Mouse (Mus musculus) heart, embryonic 12.5 days (tissue): ENCODE results near the gene Gm45808. TPM values are rescaled to one million over a fixed set of nuclear protein-coding genes. Genes with fewer than 3 reads are reported as not detected.
A peak's percentile ranks its signal among the peaks of the same experiment; 100 is the strongest.

ENCODE experiments used
- ATAC-seq: fragments of 200-750 bp; cut with Nextera tagmentation; 2 replicates; pipeline ENCODE4 v1.8.0; 2017; ENCODE audit warnings: moderate TSS enrichment, moderate library complexity; ENCODE audit not compliant: insufficient number of reproducible peaks, low FRiP score
- H3K27ac ChIP-seq: fragments of 300-500 bp; sonication (generic); 2 replicates; pipeline ENCODE4 v1.5.1; 2016; ENCODE audit warnings: mild to moderate bottlenecking, moderate library complexity; ENCODE audit not compliant: poor library complexity, severe bottlenecking
- H3K27me3 ChIP-seq: fragments of 300-500 bp; sonication (generic); replicated peaks from 2 replicates; pipeline ENCODE4 v1.6.1; 2016; ENCODE audit warnings: mild to moderate bottlenecking, moderate library complexity
- H3K36me3 ChIP-seq: fragments of 300-500 bp; sonication (generic); 2 replicates; pipeline ENCODE4 v1.6.1; 2016; ENCODE audit warnings: mild to moderate bottlenecking, moderate library complexity
- H3K4me1 ChIP-seq: fragments of 300-500 bp; sonication (generic); replicated peaks from 2 replicates; pipeline ENCODE4 v1.6.1; 2016; ENCODE audit warnings: mild to moderate bottlenecking
- H3K4me2 ChIP-seq: fragments of 300-500 bp; sonication (generic); 2 replicates; pipeline ENCODE4 v1.6.1; 2016; ENCODE audit warnings: mild to moderate bottlenecking, moderate library complexity
- H3K4me3 ChIP-seq: fragments of 300-500 bp; sonication (generic); 2 replicates; pipeline ENCODE4 v1.5.1; 2016; ENCODE audit warnings: mild to moderate bottlenecking
- H3K9ac ChIP-seq: fragments of 300-500 bp; sonication (generic); 2 replicates; pipeline ENCODE4 v1.6.1; 2016; ENCODE audit warnings: mild to moderate bottlenecking, moderate library complexity
- H3K9me3 ChIP-seq: fragments of 300-500 bp; sonication (generic); replicated peaks from 2 replicates; pipeline ENCODE4 v1.6.1; 2016; ENCODE audit warnings: mild to moderate bottlenecking, moderate library complexity
- WGBS: fragments of 180-500 bp; shearing (Covaris S2); methylation state at CpG from one replicate; pipeline ENCODE4 v1.1.7; 2016; 5-methylcytosine and 5-hydroxymethylcytosine counted together
- microRNA-seq: library from miRNA; unstranded; fragments of <30 nt; microRNA quantifications from one replicate; pipeline ENCODE4, GENCODE M21; 2017
- polyA plus RNA-seq: library from polyadenylated mRNA; unstranded; fragments of >200 nt; fragmentation: Nextera tagmentation; extraction: Ambion mirVana; gene quantifications from 2 replicates; pipeline ENCODE4 v1.2.1, GENCODE M21; 2016

Gm45808 gene
- polyA plus RNA-seq, 1 experiment from 2014 or later = not detected

DNA sequence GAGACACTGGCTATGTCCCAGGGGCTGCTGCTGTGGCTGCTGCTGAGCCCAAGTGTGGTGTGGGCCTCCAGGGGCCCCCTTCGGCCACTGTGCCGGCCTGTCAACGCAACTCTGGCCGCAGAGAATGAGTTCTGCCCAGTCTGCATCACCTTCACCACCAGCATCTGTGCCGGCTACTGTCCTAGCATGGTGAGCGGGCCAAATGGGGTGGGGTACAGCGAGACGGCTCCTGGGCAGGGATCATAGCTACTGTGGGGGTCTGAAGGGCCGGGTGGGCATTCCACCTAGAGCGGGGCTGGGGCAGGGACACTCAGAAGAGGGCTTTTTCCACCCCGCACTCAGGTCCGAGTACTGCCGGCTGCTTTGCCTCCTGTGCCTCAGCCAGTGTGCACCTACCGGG lies 65.4 kb downstream of the Gm45808 start:
- Histone ChIP-seq H3K27me3 (peaks cover 54% of the 10 kb centered on the region), H3K4me3 (no peak overlapping the region), H3K36me3 (peaks cover 56% of the 10 kb centered on the region), H3K4me2 (no peak overlapping the region), H3K9me3 (no peaks in the 10 kb centered on the region), H3K27ac (no peak overlapping the region), H3K9ac (no peak overlapping the region), H3K4me1 (peaks cover 12% of the 10 kb centered on the region)
- no peak for ATAC-seq
- 90% methylated on average over 14 of the region's 14 CpGs for WGBS

DNA sequence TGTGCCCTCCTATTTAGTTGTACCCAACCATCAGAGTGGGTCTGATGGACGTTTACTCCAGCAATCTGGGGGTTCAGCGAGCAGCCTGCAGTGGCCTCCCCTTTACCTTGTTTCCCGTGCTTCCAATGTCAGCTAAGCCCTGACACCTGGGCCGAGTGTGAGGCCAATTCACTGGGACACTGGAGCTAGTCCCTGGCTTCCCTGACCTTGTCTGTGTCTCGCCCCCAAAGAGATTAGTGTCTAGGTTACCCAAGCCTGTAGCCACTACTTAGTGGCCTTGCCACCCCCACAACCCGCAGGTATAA lies 66.0 kb downstream of the Gm45808 start, which contains the start of gene Lhb:
Lhb (plus strand) TSS at position 206 of the 305 bp plus-strand sequence.
- 49% methylated on average over 6 of the region's 6 CpGs for WGBS
- Histone ChIP-seq H3K27ac (no peak within 1 kb of the TSS), H3K4me1 (peaks cover 14% of the 10 kb centered on the region), H3K4me2 (peak within 1 kb of the TSS; percentile 6; the same call in 1 of the 2 replicates), H3K27me3 (peaks cover 61% of the 10 kb centered on the region), H3K9ac (no peak within 1 kb of the TSS), H3K4me3 (no peak within 1 kb of the TSS), H3K36me3 (peaks cover 50% of the 10 kb centered on the region), H3K9me3 (no peaks in the 10 kb centered on the region)
- no peak for ATAC-seq

DNA sequence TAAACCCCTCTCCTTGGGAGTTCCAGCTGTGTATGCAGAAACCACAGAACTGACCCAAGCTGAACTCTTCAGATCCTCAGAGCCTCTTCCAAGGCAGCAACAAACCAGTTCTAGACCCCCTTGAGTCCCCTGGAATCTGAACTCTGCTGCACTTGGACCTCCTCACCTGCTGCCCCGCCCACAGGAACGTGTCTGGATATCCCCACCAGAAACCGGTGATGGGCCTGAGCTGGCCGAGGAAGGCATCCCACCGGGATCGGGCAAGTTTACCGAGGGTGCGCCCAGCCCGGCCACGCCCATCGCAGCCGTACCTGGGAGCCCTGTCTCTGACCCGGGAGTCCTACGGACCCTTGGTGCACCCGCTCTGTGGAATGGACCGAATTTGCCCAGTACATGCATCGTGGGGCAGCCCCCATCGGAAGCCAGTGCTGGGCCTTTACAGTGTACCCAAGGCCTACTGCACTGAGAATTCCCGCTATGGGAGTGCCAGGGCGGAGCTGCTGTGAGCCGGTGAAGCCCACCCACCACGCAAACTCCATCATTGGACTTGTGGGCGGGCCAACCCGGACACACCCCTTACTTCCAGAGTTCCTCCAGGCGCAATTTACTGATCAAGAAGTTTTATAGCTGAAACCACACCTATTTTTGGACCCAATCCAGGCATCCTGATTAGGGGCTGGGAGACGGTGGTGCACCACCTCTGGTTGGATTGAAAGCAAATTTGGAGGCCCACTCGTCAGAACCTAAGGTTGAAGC lies 66.6 kb downstream of the Gm45808 start:
- peaks cover 66% of the 10 kb centered on the region for H3K27me3 ChIP-seq
- no peaks in the 10 kb centered on the region for H3K9me3 ChIP-seq
- 15% methylated on average over 27 of the region's 27 CpGs for WGBS
- ATAC-seq = no peak
- no peak overlapping the region for H3K27ac ChIP-seq
- peaks cover 45% of the 10 kb centered on the region for H3K36me3 ChIP-seq
- peaks cover 18% of the 10 kb centered on the region for H3K4me1 ChIP-seq
- H3K4me3 ChIP-seq = no peak overlapping the region
- no peak overlapping the region for H3K9ac ChIP-seq
- H3K4me2 ChIP-seq = peak overlapping the region; percentile 6; the same call in 1 of the 2 replicates

DNA sequence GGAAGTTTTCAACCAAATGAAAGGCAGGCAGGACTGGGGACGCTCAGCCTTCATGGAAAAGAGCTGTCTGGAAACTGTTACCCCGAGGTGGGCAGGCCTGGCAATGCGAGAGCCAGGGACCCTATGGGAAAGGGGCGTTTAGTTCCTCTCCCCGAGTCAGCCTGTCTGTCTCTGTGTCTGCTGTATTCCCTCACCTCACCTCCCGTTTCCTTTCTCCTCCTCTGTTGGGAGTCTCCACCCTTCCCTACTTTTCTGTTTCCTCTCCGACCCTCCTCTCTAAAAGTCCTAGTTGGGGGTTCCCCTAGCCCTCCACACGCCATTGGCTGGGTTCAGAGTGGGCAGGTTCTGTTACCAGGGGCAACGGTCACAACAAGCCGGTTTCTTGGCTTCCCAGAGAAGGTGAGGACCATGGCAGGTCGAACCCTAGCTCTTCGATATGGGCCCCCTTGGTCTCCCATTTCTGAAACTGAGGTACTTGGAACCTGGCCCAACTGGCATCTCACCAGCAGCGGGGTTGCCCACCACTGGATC lies 68.6 kb downstream of the Gm45808 start:
- Histone ChIP-seq H3K36me3 (peaks cover 25% of the 10 kb centered on the region), H3K9ac (0 out of 2 replicates have a peak overlapping the region, but pooled peaks have one; percentile 48), H3K4me2 (peak overlapping the region; percentile 18; the same call in 1 of the 2 replicates), H3K9me3 (no peaks in the 10 kb centered on the region), H3K4me3 (no peak overlapping the region), H3K27ac (no peak overlapping the region), H3K27me3 (peaks cover 81% of the 10 kb centered on the region), H3K4me1 (peaks cover 33% of the 10 kb centered on the region)
- 7% methylated on average over 13 of the region's 13 CpGs for WGBS
- no peak for ATAC-seq

Small RNA genes lying within 50 kb of the gene (microRNA-seq; reads per million reads assigned to microRNA genes)
- gene Gm22133 = not detected

Other genes starting within 250 kb of the Gm45808 start
- 1.2 and 1.4 TPM in 2 replicates for gene Cd37, start 247.7 kb downstream of the Gm45808 start, polyA plus RNA-seq
- 0.37 TPM in 2 replicates for gene Slc6a16, start 245.7 kb downstream of the Gm45808 start, polyA plus RNA-seq
- not detected in 2 replicates for gene Slc6a21, start 209.3 kb downstream of the Gm45808 start, polyA plus RNA-seq
- gene Trpm4, start 153.0 kb downstream of the Gm45808 start, polyA plus RNA-seq = 15.2 and 15.4 TPM in 2 replicates
- gene Hrc, start 151.5 kb downstream of the Gm45808 start, polyA plus RNA-seq = 25.5 and 26.9 TPM in 2 replicates
- 2.6 and 3.3 TPM in 2 replicates for gene Ppfia3, start 119.8 kb downstream of the Gm45808 start, polyA plus RNA-seq
- gene Lin7b, start 116.2 kb downstream of the Gm45808 start, polyA plus RNA-seq = 0.82 and 1.1 TPM in 2 replicates
- 169 and 173 TPM in 2 replicates for gene Snrnp70, start 91.1 kb downstream of the Gm45808 start, polyA plus RNA-seq
- gene Kcna7, start 81.2 kb downstream of the Gm45808 start, polyA plus RNA-seq = 0.41 and 0.52 TPM in 2 replicates
- 1.8 TPM in 2 replicates for gene Ntf5, start 73.1 kb downstream of the Gm45808 start, polyA plus RNA-seq
- not detected in 2 replicates for gene Lhb, start 66.0 kb downstream of the Gm45808 start, polyA plus RNA-seq
- gene Gys1, start 52.0 kb downstream of the Gm45808 start, polyA plus RNA-seq = 115 and 121 TPM in 2 replicates
- 80.7 TPM in 2 replicates for gene Ruvbl2, start 48.7 kb downstream of the Gm45808 start, polyA plus RNA-seq
- 4,047 and 4,171 TPM in 2 replicates for gene Ftl1, start 26.9 kb downstream of the Gm45808 start, polyA plus RNA-seq
- gene Bax, start 19.9 kb downstream of the Gm45808 start, polyA plus RNA-seq = 139 and 151 TPM in 2 replicates
- 0.87 TPM in 2 replicates for gene Tulp2, start 4.9 kb downstream of the Gm45808 start, polyA plus RNA-seq
- gene Dhdh, start 2.0 kb upstream of the Gm45808 start, polyA plus RNA-seq = 4.2 and 4.3 TPM in 2 replicates
- 176 and 185 TPM in 2 replicates for gene Nucb1, start 23.6 kb upstream of the Gm45808 start, polyA plus RNA-seq
- gene Ppp1r15a, start 39.5 kb upstream of the Gm45808 start, polyA plus RNA-seq = 33.7 and 35.2 TPM in 2 replicates
- 0.57 and 0.68 TPM in 2 replicates for gene Plekha4, start 39.5 kb upstream of the Gm45808 start, polyA plus RNA-seq
- gene Hsd17b14, start 68.1 kb upstream of the Gm45808 start, polyA plus RNA-seq = 0.64 and 0.70 TPM in 2 replicates
- gene Bcat2, start 83.3 kb upstream of the Gm45808 start, polyA plus RNA-seq = 64.7 and 66.6 TPM in 2 replicates
- not detected in 2 replicates for gene Fgf21, start 128.7 kb upstream of the Gm45808 start, polyA plus RNA-seq
- not detected in 2 replicates for gene Fut1, start 130.5 kb upstream of the Gm45808 start, polyA plus RNA-seq
- 0.35 and 0.65 TPM in 2 replicates for gene Izumo1, start 135.0 kb upstream of the Gm45808 start, polyA plus RNA-seq
- gene Rasip1, start 140.7 kb upstream of the Gm45808 start, polyA plus RNA-seq = 36.1 and 38.1 TPM in 2 replicates
- 3.3 and 5.4 TPM in 2 replicates for gene Mamstr, start 153.2 kb upstream of the Gm45808 start, polyA plus RNA-seq
- gene Fut2, start 179.6 kb upstream of the Gm45808 start, polyA plus RNA-seq = 0.77 TPM in 2 replicates
- gene Ntn5, start 197.2 kb upstream of the Gm45808 start, polyA plus RNA-seq = not detected in 2 replicates
- 0.18 and 0.49 TPM in 2 replicates for gene Sec1, start 207.6 kb upstream of the Gm45808 start, polyA plus RNA-seq
- 5.4 and 5.8 TPM in 2 replicates for gene Car11, start 213.0 kb upstream of the Gm45808 start, polyA plus RNA-seq
- 4.1 and 5.3 TPM in 2 replicates for gene Dbp, start 218.3 kb upstream of the Gm45808 start, polyA plus RNA-seq
- gene Rpl18, start 228.6 kb upstream of the Gm45808 start, polyA plus RNA-seq = 603 and 625 TPM in 2 replicates
- gene Sphk2, start 231.2 kb upstream of the Gm45808 start, polyA plus RNA-seq = 18.5 and 20.0 TPM in 2 replicates
- gene Fam83e, start 234.4 kb upstream of the Gm45808 start, polyA plus RNA-seq = 0.29 and 0.33 TPM in 2 replicates
- gene Spaca4, start 239.0 kb upstream of the Gm45808 start, polyA plus RNA-seq = not detected in 2 replicates